In genomic region chr2:93346609-93347008, GRCm38 (mm10) we compare ENCODE assay signal across 25 mouse cellular contexts. TPM values are rescaled to one million over a fixed set of nuclear protein-coding genes. Genes with fewer than 3 reads are reported as not detected.
DNase-seq lines count a peak whose midpoint lies in the region; ATAC-seq and TF ChIP-seq lines count a peak whose summit lies in the region.
"Had no signal": no experiment of that assay in that cellular context is flagged by ENCODE, and none has a peak within 500 bp of the region (broad histone marks: within the 10 kb centered on the region; RNA-seq: fewer than 3 reads in every experiment).

No protein-coding gene starts in this region.

- no peak overlapping the region for H3K9ac ChIP-seq in heart, embryonic 12.5 days
- H3K9ac ChIP-seq in heart, embryonic 11.5 days (ENCODE audit: low read depth, low read length) = no peak overlapping the region
- no peak overlapping the region for H3K9ac ChIP-seq in kidney, embryonic 15.5 days
- no peak overlapping the region for H3K9ac ChIP-seq in lung, postnatal 0 days (replicated peaks; ENCODE audit: low read depth)
- H3K9ac ChIP-seq: midbrain, embryonic 13.5 days; neural tube, embryonic 13.5 days had no signal

- peaks cover 30% of the 10 kb centered on the region for H3K4me1 ChIP-seq in heart, embryonic 12.5 days (replicated peaks)
- peaks cover 26% of the 10 kb centered on the region for H3K4me1 ChIP-seq in heart, embryonic 11.5 days (ENCODE audit: control insufficient read depth, insufficient read depth, low read length)
- peaks cover 15% of the 10 kb centered on the region; the same call in 1 of the 2 replicates for H3K4me1 ChIP-seq in kidney, embryonic 15.5 days
- peaks cover 6% of the 10 kb centered on the region; the same call in 1 of the 2 replicates for H3K4me1 ChIP-seq in lung, postnatal 0 days (ENCODE audit: insufficient read depth, low read depth, low read length)
- H3K4me1 ChIP-seq: midbrain, embryonic 13.5 days had no signal

- no peaks in the 10 kb centered on the region for H3K36me3 ChIP-seq in heart, embryonic 12.5 days
- no peaks in the 10 kb centered on the region for H3K36me3 ChIP-seq in heart, embryonic 11.5 days (ENCODE audit: control insufficient read depth, insufficient read depth, low read length)
- no peaks in the 10 kb centered on the region for H3K36me3 ChIP-seq in kidney, embryonic 15.5 days
- H3K36me3 ChIP-seq in lung, postnatal 0 days (ENCODE audit: insufficient read depth, low read length) = no peaks in the 10 kb centered on the region
- H3K36me3 ChIP-seq: G1E; midbrain, embryonic 13.5 days; neural tube, embryonic 13.5 days had no signal

- TF ChIP-seq EP300 in lung, postnatal 0 days (IDR thresholded peaks at IDR 0.05) = no peak

- peak; percentile 30 for DNase-seq in embryo, embryonic 10.5 days (ENCODE audit: low spot score)
- no peak for DNase-seq in embryo, embryonic 11 days
- DNase-seq in kidney, adult 8-10 months = no peak
- DNase-seq in lung, postnatal 0 days (ENCODE audit: low spot score) = peak; percentile 23
- DNase-seq in lung, postnatal 10 days = no peak
- DNase-seq: adrenal gland, postnatal 14 days; cerebellum, adult 11 months; cerebellum, adult 9-10 months; cerebellum, postnatal 36 days; kidney, adult 2 months; kidney, postnatal 14 days; liver; right cerebral cortex, postnatal 4 days; thymus, adult 18-20 months; thymus, postnatal 25 days had no signal

- H3K9me3 ChIP-seq in heart, embryonic 12.5 days (replicated peaks) = no peaks in the 10 kb centered on the region
- no peaks in the 10 kb centered on the region for H3K9me3 ChIP-seq in heart, embryonic 11.5 days (replicated peaks; ENCODE audit: control insufficient read depth, low read length)
- H3K9me3 ChIP-seq in kidney, embryonic 15.5 days (replicated peaks) = no peaks in the 10 kb centered on the region
- H3K9me3 ChIP-seq in lung, postnatal 0 days (ENCODE audit: low read length) = no peaks in the 10 kb centered on the region
- H3K9me3 ChIP-seq: G1E; midbrain, embryonic 13.5 days; neural tube, embryonic 13.5 days had no signal

- ATAC-seq in heart, embryonic 12.5 days (ENCODE audit: insufficient number of reproducible peaks, low FRiP score) = 0 out of 2 replicates have a peak, but pooled peaks have one; percentile 53
- ATAC-seq in heart, embryonic 11.5 days (replicated peaks; ENCODE audit: insufficient number of reproducible peaks, low FRiP score, low TSS enrichment) = no peak
- no peak for ATAC-seq in kidney, embryonic 15.5 days (replicated peaks; ENCODE audit: low FRiP score)
- ATAC-seq in lung, postnatal 0 days = peak; percentile 74
- ATAC-seq: forebrain, embryonic 14.5 days; hindbrain, embryonic 16.5 days; midbrain, embryonic 13.5 days had no signal

- WGBS in heart, embryonic 12.5 days = 21% methylated on average over 6 of the region's 6 CpGs
- 28% methylated on average over 6 of the region's 6 CpGs for WGBS in heart, embryonic 11.5 days (ENCODE audit: insufficient replicate concordance)
- WGBS in kidney, embryonic 15.5 days = 40% methylated on average over 6 of the region's 6 CpGs
- 19% methylated on average over 6 of the region's 6 CpGs for WGBS in lung, postnatal 0 days

- H3K27me3 ChIP-seq in heart, embryonic 12.5 days (replicated peaks) = no peaks in the 10 kb centered on the region
- no peaks in the 10 kb centered on the region for H3K27me3 ChIP-seq in heart, embryonic 11.5 days (ENCODE audit: control insufficient read depth, insufficient read depth, low read length)
- H3K27me3 ChIP-seq in kidney, embryonic 15.5 days = no peaks in the 10 kb centered on the region
- H3K27me3 ChIP-seq in lung, postnatal 0 days (replicated peaks; ENCODE audit: insufficient read depth, low read length) = no peaks in the 10 kb centered on the region
- H3K27me3 ChIP-seq: midbrain, embryonic 13.5 days; neural tube, embryonic 13.5 days had no signal

- H3K27ac ChIP-seq in heart, embryonic 12.5 days (ENCODE audit: poor library complexity, severe bottlenecking) = peak overlapping the region; percentile 20; the same call in 1 of the 2 replicates
- no peak overlapping the region for H3K27ac ChIP-seq in heart, embryonic 11.5 days (ENCODE audit: low read depth, low read length)
- peak overlapping the region; percentile 42; the same call in 1 of the 2 replicates for H3K27ac ChIP-seq in kidney, embryonic 15.5 days
- peak overlapping the region; percentile 73 for H3K27ac ChIP-seq in lung, postnatal 0 days (ENCODE audit: low read length)
- H3K27ac ChIP-seq: macrophage; midbrain, embryonic 13.5 days; neural tube, embryonic 13.5 days; stomach, postnatal 0 days had no signal

- no peak for TF ChIP-seq CTCF in lung, postnatal 0 days (IDR thresholded peaks at IDR 0.05)

- no peak overlapping the region for H3K4me2 ChIP-seq in heart, embryonic 12.5 days
- H3K4me2 ChIP-seq in heart, embryonic 11.5 days = no peak overlapping the region
- H3K4me2 ChIP-seq in kidney, embryonic 15.5 days = no peak overlapping the region
- no peak overlapping the region for H3K4me2 ChIP-seq in lung, postnatal 0 days (replicated peaks; ENCODE audit: low read depth, low read length)
- H3K4me2 ChIP-seq: midbrain, embryonic 13.5 days; neural tube, embryonic 13.5 days had no signal

- no peak overlapping the region for H3K4me3 ChIP-seq in heart, embryonic 12.5 days
- H3K4me3 ChIP-seq in heart, embryonic 11.5 days (ENCODE audit: low read depth, low read length) = no peak overlapping the region
- no peak overlapping the region for H3K4me3 ChIP-seq in kidney, embryonic 15.5 days (replicated peaks)
- no peak overlapping the region for H3K4me3 ChIP-seq in lung, postnatal 0 days (ENCODE audit: low read depth, low read length)
- H3K4me3 ChIP-seq: midbrain, embryonic 13.5 days; neural tube, embryonic 13.5 days had no signal

RNA-seq across cellular contexts. Expression of gene Tspan18, which starts 12.3 kb away (rescaled TPM):
- polyA plus RNA-seq in heart, embryonic 12.5 days (2016; fragmentation: Nextera tagmentation; extraction: Ambion mirVana) = 58.5 and 63.8 TPM in 2 replicates
- polyA plus RNA-seq in heart, embryonic 11.5 days (2014; fragmentation: Nextera tagmentation; extraction: Ambion mirVana) = 75.5 and 84.5 TPM in 2 replicates
- polyA plus RNA-seq in kidney, embryonic 15.5 days (2015; fragmentation: Nextera tagmentation; extraction: Ambion mirVana) = 41.0 and 44.8 TPM in 2 replicates
- polyA plus RNA-seq in lung, postnatal 0 days (2015; fragmentation: Nextera tagmentation; extraction: Ambion mirVana) = 36.4 and 39.9 TPM in 2 replicates

Comparison
In these comparisons a context has a peak if more than half of its experiments do, and no peak if none do; other contexts are left out.
1. DNase-seq: peak in embryo, embryonic 10.5 days (single experiment) and lung, postnatal 0 days (single experiment); none in embryo, embryonic 11 days (single experiment), kidney, adult 8-10 months (0 of 2) and lung, postnatal 10 days (single experiment).
2. ATAC-seq: peak in heart, embryonic 12.5 days (single experiment) and lung, postnatal 0 days (single experiment); none in heart, embryonic 11.5 days (single experiment) and kidney, embryonic 15.5 days (single experiment).